Mouse (Mus musculus) kidney, adult 11 months (tissue): ENCODE data around the gene Sox5.

Experiments used
- DNase-seq: peaks from one replicate; pipeline ENCODE4 v3.0.0; 2022

The Sox5 gene

DNA sequence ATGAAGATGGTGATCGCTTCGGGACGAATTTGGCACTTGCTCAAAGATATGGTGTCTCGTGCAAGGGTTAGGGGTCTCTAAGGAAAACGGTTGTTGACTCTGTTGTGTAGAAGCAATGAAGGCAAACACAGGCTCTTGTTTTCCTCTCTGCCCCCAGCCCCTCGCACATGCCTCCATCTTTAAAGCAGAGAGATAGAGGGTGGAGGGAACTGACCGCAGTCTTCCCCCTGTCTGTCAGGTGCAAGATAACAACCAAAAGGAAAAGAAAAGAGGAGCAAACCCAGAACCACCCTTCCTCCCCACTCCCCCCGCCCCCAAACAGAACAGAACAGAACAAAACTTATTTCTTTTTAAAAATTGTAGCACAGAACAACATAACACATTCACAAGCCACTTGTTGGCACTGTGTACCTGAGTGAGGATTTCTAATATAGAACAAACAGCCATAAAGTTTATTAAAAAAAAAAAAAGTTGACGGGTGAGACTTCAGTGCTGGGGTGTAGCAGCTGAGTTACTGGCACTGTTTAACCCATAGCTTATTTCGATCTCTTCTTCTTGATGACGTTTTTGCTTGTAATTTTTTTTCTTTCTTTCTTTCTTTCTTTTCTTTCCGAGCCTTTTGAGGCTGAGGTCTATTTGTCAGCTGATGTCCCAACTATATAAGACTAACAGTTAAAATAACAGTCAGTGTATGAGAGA, 949.1 kb downstream of the Sox5 start:
- DNase-seq, result no peak

DNA sequence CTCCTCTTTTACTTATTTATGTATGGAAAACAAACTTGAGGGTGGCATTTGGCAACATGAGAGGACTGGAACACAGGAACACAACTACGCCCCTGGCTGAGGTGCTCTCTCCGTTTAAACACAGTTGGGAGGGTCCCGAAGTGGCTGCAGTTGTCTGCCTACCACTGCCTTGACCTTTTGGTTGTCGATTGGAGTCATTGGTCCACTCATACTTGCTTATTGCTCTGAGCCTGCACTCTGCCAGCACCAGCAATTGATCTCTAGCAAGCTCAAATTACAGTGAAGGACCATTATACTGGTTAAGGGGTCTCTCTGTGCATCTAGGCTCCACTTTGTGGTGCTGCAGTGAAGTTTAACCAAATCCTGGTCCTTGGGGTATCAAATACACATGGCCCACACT, 950.5 kb downstream of the Sox5 start:
- no peak for DNase-seq

DNA sequence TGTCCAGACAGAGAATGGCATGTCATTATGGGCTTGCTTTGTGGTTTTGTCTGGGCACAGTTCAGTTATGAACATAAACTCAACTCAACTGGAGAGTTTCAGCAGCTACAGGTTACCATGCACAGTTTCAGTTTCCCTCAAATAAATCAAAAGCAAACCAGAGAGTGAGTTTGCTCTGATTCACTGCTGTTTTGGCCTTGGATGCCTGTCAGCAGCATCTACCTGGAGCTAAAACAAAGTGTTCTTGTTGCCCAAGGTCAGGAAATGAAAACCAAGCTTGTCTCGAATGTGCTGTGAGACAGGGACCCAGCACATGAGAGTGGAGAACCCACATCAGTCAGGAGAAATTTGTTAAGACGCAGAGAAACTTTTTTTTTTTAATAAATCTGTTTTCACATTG, 951.6 kb downstream of the Sox5 start:
- DNase-seq, result no peak

DNA sequence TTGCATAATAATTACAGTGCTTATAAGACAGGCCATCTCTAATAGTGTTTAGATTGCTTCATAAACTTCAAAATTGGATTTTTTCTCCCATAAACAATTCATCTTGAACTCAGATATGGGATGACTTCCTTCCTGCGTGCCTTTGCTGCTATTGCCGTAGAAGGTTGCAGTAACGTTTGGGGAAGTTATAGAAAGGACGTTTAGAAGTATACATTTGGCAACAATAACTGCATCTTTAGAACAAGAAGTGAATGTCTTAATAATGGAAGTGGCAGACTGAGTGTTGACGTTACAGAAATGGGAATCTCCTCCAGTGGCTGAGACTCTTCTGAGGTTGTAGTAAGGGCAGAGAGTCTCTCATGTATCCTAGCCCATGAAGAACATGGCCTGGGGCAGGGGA, 955.0 kb downstream of the Sox5 start:
- no peak for DNase-seq

DNA sequence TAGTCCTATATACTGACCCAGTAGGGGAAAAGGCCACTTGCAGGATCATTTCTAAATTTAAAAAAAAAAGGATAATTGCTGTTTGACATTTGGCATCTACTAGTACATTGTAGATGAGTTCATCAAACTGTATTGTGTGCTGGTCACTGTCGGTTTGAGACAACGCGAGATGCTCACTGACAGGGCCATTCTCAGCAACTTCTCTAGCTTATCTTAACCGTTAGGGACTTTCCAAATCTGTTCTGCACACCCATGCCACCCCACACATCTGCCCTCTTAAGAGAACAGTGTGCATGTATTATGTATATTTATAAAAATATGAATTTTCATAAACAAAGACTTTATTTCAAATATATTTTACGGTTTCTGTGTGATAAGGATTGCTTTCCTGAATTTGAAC, 955.8 kb downstream of the Sox5 start:
- no peak for DNase-seq

DNA sequence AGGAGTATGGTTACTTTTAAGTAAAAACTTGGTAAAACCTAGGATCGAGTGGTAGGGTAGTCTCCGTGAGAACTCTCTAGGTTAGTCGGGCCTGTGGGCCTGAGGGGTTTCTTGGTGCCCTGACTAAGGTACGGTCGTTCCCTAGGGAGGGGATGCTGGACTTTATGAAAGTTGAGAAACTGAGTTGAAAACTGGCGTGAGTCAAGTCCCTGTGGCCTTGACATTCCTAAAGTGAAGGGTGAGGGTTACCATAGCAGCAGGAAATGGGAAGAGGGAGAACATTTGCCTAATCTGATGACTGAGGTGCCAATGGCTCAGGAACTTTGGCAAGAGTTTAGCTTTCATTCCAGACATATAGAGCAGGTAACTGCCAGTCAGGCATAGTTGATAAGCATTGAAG, 956.7 kb downstream of the Sox5 start:
- DNase-seq, result no peak

DNA sequence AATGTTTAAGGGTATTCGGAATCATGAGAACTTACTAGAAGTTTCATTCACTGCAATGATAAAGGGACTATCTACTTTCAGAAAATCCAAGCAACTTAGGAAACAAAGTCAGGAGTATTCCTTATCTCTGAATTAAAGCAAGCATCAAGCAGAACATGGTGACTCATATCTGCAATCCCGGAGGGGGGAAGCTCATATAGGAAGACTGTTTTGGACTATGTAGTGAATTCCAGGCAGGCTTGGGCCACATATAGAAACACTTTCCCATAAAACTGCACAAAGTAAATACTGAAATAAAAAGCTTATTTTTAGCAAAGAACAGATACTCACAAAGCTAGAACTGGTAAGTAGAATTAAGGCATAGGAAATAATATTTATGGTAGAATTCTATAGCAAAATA, 993.3 kb downstream of the Sox5 start:
- DNase-seq, result no peak

DNA sequence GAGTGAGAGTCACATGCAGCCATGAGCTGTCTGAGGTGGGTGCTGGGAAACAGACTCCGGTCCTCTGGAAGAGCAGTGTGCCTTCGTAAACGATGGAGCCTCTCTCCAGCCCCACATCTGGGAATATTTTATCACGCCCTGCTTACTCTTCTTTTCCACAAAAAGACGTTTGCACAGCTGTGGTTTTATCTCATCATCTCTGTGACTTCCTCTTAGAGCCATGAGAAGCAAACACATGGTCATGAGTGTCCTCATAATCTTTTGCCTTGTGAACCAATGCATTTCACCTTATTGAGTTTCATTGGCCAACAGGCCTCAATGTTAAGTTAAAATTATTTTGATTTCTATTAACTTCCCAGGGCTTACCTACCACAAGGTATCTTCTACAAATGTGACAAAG, 994.4 kb downstream of the Sox5 start:
- DNase-seq, result no peak

DNA sequence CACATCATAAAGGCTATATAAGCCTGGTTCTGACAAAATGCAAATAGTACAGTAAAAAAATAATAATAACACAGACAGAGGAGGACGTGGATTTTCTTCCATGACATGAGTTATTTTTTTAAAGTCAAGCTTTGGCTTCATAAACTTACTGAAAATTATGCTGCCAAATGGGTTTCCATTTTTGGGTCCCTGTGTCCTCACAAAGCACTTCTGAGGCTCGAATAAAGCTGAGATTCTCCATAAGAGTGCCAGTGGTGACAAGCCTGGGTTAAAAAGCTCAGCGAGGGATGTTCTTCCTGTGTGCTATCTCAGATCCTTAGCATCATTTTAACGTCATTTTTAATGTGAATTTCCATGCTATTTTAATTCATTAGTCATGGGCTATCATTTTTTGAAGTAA, 996.1 kb downstream of the Sox5 start:
- DNase-seq, result no peak
